Mouse (Mus musculus) stomach, postnatal 0 days (tissue): ENCODE measurements around the gene Zfp366. TPM values are rescaled to one million over a fixed set of nuclear protein-coding genes. Genes with fewer than 3 reads are reported as not detected.

Source experiments
- ATAC-seq: fragments of 200-750 bp; cut with Nextera tagmentation; 2 replicates; pipeline ENCODE4 v1.8.0; 2017; ENCODE audit not compliant: low FRiP score, low TSS enrichment
- DNase-seq: peaks from one replicate; pipeline ENCODE4 v3.0.0-alpha.2; 2016; ENCODE audit warnings: low spot score
- H3K27ac ChIP-seq: fragments of 300-500 bp; sonication (generic); replicated peaks from 2 replicates; pipeline ENCODE4 v1.5.1; 2014; ENCODE audit warnings: mild to moderate bottlenecking, control low read depth
- H3K27me3 ChIP-seq: fragments of 300-500 bp; sonication (generic); 2 replicates; pipeline ENCODE4 v1.6.1; 2014; ENCODE audit warnings: low read length; ENCODE audit not compliant: control insufficient read depth, insufficient read depth
- H3K36me3 ChIP-seq: fragments of 300-500 bp; sonication (generic); 2 replicates; pipeline ENCODE4 v1.6.1; 2014; ENCODE audit warnings: low read length, mixed read lengths; ENCODE audit not compliant: control insufficient read depth, insufficient read depth
- H3K4me1 ChIP-seq: fragments of 300-500 bp; sonication (generic); replicated peaks from 2 replicates; pipeline ENCODE4 v1.6.1; 2014; ENCODE audit warnings: antibody characterized with exemption; ENCODE audit not compliant: control insufficient read depth, insufficient read depth
- H3K4me2 ChIP-seq: fragments of 300-500 bp; sonication (generic); replicated peaks from 2 replicates; pipeline ENCODE4 v1.6.1; 2014; ENCODE audit warnings: low read depth, mild to moderate bottlenecking, control low read depth, moderate library complexity
- H3K4me3 ChIP-seq: fragments of 300-500 bp; sonication (generic); 2 replicates; pipeline ENCODE4 v1.5.1; 2014; ENCODE audit warnings: low read depth, low read length, control low read depth
- H3K9ac ChIP-seq: fragments of 300-500 bp; sonication (generic); 2 replicates; pipeline ENCODE4 v1.6.1; 2014; ENCODE audit warnings: mild to moderate bottlenecking, low read length, control low read depth, mixed read lengths
- H3K9me3 ChIP-seq: fragments of 300-500 bp; sonication (generic); 2 replicates; pipeline ENCODE4 v1.6.1; 2016; ENCODE audit warnings: low read length; ENCODE audit not compliant: control insufficient read depth
- CTCF ChIP-seq: IDR thresholded peaks from 2 replicates; pipeline ENCODE4 v1.5.1; 2016; ENCODE audit warnings: antibody characterized with exemption, low read depth, mild to moderate bottlenecking, moderate library complexity
- EP300 ChIP-seq: optimal IDR thresholded peaks from 2 replicates; pipeline ENCODE3; 2016; ENCODE audit warnings: antibody characterized with exemption
- WGBS: fragments of 180-500 bp; shearing (Covaris S2); extraction: QIAGEN DNeasy Blood & Tissue Kit; methylation state at CpG from one replicate; pipeline ENCODE4 v1.1.7; 2014; 5-methylcytosine and 5-hydroxymethylcytosine counted together
- polyA plus RNA-seq: library from polyadenylated mRNA; unstranded; fragments of >200 nt; fragmentation: Nextera tagmentation; extraction: Ambion mirVana; gene quantifications from 2 replicates; pipeline ENCODE4 v1.2.1, GENCODE M21; 2015

Zfp366 gene
- polyA plus RNA-seq, 1 experiment from 2014 or later = 0.25 TPM

GRCm38 (mm10) chr13:99256916-99257315, 72.3 kb downstream of the Zfp366 start:
- Histone ChIP-seq H3K36me3 (no peaks in the 10 kb centered on the region), H3K9ac (no peak overlapping the region), H3K9me3 (no peaks in the 10 kb centered on the region), H3K4me1 (no peaks in the 10 kb centered on the region), H3K27ac (no peak overlapping the region), H3K4me2 (no peak overlapping the region), H3K27me3 (no peaks in the 10 kb centered on the region), H3K4me3 (no peak overlapping the region)
- TF ChIP-seq CTCF = no peak
- no peak for TF ChIP-seq EP300
- ATAC-seq = no peak
- no peak for DNase-seq
- WGBS = 87% methylated on average over 4 of the region's 4 CpGs

DNA sequence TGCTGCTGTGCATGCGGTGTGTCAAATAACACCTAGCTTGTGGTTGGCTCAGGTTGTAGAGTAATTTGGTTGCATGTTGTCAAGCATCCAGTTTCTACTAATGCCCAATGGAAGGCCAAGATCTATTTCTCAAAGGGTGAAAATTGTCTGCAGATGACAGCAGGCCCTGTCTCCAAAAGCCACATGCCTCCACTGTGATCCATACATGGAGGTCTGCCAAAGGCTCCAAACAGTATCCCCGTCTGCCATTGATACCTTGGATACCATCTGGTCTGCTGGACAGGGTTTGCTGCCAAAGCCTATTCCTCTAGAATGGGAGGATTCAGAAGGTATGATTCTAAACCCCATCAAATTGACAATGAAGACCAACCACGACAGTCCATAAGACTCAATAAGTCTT, 74.1 kb downstream of the Zfp366 start:
- no peak for ATAC-seq
- WGBS = 91% methylated on average over 3 of the region's 3 CpGs
- no peaks in the 10 kb centered on the region for H3K36me3 ChIP-seq
- no peak overlapping the region for H3K27ac ChIP-seq
- H3K4me1 ChIP-seq = no peaks in the 10 kb centered on the region
- no peak for DNase-seq
- H3K4me2 ChIP-seq = no peak overlapping the region
- no peak overlapping the region for H3K4me3 ChIP-seq
- no peak for TF ChIP-seq EP300
- TF ChIP-seq CTCF = no peak
- H3K9me3 ChIP-seq = no peaks in the 10 kb centered on the region
- no peak overlapping the region for H3K9ac ChIP-seq
- no peaks in the 10 kb centered on the region for H3K27me3 ChIP-seq

DNA sequence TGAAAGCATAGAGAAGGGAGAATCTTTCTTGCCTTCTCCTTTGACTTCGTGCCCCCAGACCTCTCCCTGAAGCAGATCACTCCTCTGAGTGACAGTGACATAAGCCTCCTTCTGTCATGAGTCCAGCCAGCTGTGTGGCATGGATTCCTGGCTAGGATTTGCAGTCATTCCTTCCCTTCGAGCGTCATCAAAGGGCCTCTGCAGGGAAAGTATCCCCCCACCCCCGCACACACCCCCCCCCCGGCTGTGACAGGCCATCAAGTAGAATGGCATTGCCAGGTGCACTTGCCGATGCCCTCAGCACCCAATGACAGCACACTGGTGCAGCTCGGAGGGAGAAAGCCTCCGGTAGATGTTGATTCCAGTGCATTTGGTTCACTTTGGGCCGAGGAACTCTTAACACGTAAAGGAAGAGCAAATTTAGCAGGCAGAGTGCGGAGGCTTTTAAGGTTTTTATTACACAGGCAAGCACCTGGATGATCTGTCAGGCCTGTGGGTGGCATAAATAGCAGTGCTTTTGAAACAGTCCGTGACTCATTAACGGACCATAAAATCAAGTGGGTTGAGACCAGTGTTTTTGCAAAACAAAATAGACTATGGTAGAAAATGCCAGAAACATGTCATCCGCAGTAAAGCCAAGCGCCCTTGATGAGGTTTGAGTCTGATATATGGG, 75.0 kb downstream of the Zfp366 start:
- H3K4me2 ChIP-seq = no peak overlapping the region
- H3K4me1 ChIP-seq = no peaks in the 10 kb centered on the region
- no peak overlapping the region for H3K9ac ChIP-seq
- TF ChIP-seq CTCF (no peak), EP300 (no peak)
- ATAC-seq (no peak), DNase-seq (no peak)
- H3K9me3 ChIP-seq = no peaks in the 10 kb centered on the region
- 75% methylated on average over 15 of the region's 15 CpGs for WGBS
- no peak overlapping the region for H3K4me3 ChIP-seq
- H3K27me3 ChIP-seq = no peaks in the 10 kb centered on the region
- no peaks in the 10 kb centered on the region for H3K36me3 ChIP-seq
- H3K27ac ChIP-seq = no peak overlapping the region

DNA sequence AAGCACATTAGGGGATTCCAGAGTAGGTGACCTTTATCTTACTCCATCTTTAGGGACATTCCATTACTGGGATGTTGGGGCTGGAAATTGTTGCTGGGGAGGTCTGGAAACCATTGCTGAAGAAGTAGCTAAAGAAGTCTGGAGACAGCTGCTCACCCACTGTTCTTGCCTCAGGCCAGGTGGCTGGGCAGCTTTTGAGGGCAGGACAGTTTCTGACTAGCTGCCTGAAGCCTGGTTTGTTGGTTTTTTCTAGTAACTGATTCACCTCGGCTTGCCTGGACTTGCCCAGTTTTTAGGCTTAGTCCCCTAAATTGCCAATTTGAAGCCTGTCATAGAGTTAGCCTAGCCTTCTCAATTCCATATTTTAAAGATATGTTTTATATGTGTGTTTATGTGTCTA, 77.8 kb downstream of the Zfp366 start:
- H3K4me1 ChIP-seq = no peaks in the 10 kb centered on the region
- no peak for TF ChIP-seq CTCF
- no peak for TF ChIP-seq EP300
- H3K9ac ChIP-seq = no peak overlapping the region
- H3K36me3 ChIP-seq = no peaks in the 10 kb centered on the region
- H3K4me2 ChIP-seq = no peak overlapping the region
- no peak overlapping the region for H3K27ac ChIP-seq
- ATAC-seq (no peak), DNase-seq (no peak)
- 79% methylated on average over 1 of the region's 1 CpGs for WGBS
- H3K27me3 ChIP-seq = no peaks in the 10 kb centered on the region
- no peaks in the 10 kb centered on the region for H3K9me3 ChIP-seq
- H3K4me3 ChIP-seq = no peak overlapping the region

DNA sequence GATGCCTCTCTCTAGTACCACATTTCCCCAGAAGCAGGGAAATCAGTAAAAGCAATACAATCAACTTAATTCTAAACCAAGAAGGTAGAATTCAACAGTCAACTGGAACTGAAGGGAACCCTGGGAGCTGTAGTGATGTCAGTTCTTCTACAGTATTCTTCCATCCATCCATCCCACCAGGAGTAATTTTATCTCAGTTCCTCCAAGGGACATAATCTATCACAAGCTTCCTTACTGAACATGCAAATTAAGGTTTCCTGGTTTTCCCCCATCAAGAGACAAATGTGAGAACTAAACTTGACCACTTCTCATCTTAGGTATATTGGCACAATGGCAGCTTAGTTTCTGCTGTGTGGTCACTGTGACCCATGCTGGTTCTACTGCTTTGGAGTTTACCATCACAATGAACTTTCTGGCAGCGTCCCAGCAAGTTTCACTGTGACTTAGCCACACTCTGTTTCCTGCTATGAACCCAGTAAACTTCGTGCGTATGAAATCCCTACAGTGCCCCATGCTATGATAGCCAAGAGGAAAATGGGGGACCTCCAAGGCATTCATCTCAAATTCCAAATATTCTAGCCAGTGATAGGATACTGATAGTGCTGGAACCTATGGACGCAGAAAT, 78.6 kb downstream of the Zfp366 start:
- ATAC-seq (no peak), DNase-seq (no peak)
- TF ChIP-seq EP300 = no peak
- TF ChIP-seq CTCF = no peak
- Histone ChIP-seq H3K36me3 (no peaks in the 10 kb centered on the region), H3K27ac (no peak overlapping the region), H3K4me3 (no peak overlapping the region), H3K4me1 (no peaks in the 10 kb centered on the region), H3K9me3 (no peaks in the 10 kb centered on the region), H3K4me2 (no peak overlapping the region), H3K27me3 (no peaks in the 10 kb centered on the region), H3K9ac (no peak overlapping the region)
- WGBS = 73% methylated on average over 4 of the region's 4 CpGs

DNA sequence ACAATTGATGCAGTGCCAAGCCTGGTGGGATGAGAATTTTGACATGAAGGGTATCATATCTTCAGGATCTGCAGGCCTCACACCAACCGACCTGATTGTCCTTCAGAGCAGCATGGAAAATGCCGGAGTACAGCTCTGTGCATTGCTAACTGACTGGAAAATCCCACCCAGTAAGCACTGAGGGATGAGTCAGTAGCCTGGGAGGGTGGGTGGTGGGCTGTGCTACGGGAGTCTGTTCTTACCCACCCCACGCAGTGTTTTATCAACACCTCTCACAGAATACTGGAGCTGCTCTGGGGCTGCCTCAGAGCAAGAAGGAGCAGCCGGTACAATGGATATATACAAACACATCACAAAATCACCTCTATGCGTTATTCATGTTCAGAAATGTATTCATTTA, 79.9 kb downstream of the Zfp366 start:
- Histone ChIP-seq H3K4me1 (no peaks in the 10 kb centered on the region), H3K4me3 (no peak overlapping the region), H3K36me3 (no peaks in the 10 kb centered on the region), H3K9me3 (no peaks in the 10 kb centered on the region), H3K27ac (no peak overlapping the region), H3K27me3 (no peaks in the 10 kb centered on the region), H3K4me2 (no peak overlapping the region), H3K9ac (no peak overlapping the region)
- DNase-seq (no peak), ATAC-seq (no peak)
- WGBS = 68% methylated on average over 6 of the region's 6 CpGs
- no peak for TF ChIP-seq CTCF
- TF ChIP-seq EP300 = no peak
